Mouse (Mus musculus): ENCODE measurements at regions not wholly inside any gene's neighbourhood (a gene's known extent, or its start where the extent isn't known, plus 50 kb on each side); places are given as distances from the start of the nearest gene placed in this dataset.

DNA sequence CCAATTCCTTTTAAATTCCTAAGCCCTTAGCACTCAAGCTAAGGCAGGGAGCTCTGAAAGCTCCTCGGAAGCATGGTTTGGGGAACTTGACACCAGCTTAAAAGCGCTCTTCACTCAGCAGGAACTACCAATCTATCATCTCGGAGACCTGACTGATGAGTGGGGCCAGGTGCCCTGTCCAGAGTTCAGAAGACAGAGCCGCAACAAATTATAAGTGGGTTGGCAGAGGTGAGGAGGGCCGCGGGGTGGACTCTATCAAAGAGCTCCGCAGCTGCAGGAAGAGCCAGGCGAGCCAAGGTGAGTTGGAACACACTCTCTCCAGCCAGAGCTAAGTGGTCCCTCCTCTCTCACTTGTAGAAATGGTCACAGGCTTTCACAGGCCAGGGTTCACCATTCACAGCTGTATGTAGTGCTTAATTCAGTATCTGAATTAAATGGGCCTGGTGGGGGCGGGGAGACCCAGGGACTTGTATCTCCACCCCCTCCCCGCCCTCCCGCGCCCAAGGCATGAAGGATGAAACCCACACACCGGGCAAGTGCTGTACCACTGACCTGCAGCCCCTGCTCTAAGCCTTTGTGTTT, 180.8 kb downstream of the Stim2 start:
- no peak for DNase-seq

DNA sequence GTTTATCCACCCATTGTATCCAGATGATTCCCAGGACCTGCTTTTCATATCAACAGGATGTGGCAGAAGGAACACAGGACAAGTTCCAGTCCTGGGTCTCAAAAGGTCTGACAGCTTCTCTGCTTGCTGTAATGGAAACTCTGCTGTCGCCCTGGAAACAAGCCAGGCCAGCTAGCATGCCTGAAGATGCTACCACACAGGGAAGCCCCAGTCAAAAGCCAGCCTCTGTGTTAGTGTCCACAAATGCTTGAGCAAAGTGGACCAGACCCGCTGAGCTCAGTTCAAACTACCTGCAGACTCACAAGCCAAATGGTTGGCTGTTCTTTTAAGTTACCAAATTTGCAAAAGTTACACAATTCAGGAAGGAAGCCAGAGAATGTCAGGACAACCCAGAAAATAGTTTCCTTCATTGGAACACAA, 181.9 kb downstream of the Stim2 start:
- no peak for DNase-seq

DNA sequence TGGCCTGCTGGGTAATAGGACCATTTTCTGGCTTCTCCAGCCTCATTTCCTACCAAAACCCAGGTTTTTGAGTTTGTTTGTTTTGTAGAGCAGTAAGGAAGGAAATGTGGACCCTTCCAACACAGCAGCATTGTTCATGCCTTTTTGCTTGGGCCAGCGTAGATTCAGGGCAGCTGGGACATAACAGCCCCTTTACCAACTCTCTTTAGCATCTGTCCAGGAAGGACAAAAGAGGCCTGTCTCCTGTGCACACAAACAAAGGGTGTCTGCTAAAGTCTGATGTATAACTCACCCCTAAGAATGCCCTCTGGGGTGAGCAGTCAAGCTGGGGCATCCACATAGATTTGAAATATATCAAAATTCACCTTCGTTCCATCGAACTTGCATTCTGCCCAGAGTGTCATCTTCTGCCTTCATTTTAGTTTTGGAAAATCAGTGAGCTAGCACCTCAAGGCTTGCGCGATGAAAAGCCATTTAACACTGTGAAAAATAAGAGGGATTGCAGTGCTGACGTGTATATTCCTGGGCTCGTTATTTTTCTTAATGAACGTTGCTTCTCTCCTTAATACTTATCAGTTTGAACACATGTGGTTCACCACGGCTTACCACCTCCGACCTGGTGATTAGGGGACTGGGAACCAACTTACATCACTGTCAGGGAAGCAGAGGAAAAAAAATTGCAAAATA, 182.5 kb downstream of the Stim2 start:
- no peak for DNase-seq

DNA sequence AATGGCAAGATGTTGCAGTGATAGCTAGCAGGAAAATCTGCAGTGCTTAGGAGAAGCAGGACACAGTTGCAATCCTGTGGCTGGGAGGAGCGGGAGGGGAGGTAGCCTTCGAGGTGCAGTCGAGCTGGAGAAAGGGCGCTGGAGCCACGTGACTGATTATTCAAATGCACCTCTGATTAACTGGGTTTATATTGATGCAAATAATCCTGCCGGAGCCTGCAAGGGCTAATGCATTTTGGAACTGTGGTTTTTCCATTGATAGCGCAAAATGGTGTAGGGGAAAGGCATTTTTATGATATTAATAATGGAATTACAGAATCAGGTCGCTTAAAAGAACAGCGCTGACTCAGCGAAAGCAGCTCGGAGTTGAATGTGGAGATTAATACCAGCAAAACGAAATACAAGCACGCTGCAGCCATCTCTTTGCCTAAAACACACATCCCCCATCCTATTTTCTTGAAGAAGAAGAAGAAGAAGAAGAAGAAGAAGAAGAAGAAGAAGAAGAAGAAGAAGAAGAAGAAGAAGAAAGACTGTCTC, 183.1 kb downstream of the Stim2 start:
- no peak for DNase-seq

DNA sequence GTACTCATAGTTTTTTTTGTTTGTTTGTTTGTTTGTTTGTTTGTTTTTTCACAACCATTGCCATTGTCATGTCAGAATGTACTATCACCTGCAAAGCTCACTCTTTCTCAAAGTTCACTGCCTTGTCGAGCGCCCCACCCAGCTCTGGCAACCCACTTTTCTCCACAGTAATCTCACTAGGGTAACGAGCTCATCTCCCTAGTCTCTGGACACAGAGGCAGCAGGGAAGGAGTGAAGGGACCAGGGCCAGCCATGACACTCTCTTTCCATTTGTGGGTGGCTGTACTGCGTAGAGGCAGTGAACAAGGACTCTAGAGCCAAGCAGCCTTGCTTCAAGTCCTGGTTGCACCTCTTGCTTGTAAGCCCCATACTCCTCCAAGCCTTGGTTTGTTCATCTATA, 184.5 kb downstream of the Stim2 start:
- DNase-seq, result no peak

DNA sequence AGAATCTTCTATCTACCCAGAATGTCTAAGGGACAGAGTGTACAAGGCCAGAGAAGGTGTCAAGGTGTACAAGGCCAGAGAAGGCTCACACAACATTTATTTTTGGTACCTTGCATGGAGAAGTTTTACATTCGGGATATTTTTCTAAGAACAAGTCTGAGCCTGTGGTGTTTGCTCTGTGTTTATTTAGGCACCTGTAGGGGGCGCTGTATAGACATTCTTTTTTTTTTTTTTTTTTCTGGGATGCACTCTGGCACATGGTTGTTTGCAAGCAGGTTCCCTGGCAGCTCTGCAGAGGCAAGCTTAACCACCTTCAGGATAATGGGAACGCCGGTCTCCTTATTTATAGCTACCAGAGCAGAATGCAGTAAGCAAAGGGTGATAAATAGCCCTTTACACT, 187.4 kb downstream of the Stim2 start:
- DNase-seq, result no peak

DNA sequence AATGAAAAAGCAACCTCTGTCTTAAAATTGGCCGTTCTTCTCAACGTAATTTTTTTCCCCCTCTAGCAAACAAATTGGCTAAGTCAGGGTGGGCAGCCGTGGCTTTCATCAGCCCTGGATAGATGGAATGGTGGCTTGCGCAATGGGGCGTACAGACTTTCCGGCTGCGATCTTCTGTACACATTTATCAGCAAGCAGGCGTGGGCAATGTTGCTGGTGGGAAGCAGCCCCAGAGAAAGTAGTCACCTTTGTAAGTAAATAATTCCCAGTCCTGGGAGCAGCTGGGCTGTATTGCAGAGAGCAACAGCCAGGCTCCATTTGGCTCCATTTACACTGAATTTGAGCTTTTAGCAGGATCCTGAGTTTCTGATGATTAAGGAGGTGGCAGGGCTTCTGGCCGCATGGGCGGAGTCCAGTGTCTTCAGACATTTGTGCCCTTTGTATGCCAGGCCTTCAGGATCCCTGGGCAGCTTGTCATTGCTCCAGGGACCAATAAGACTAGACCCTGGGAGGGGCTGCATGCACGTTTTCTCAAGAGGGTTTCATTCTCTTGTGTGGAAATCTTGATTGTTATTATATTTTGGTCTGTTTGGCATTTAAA, 187.9 kb downstream of the Stim2 start:
- DNase-seq, result no peak

DNA sequence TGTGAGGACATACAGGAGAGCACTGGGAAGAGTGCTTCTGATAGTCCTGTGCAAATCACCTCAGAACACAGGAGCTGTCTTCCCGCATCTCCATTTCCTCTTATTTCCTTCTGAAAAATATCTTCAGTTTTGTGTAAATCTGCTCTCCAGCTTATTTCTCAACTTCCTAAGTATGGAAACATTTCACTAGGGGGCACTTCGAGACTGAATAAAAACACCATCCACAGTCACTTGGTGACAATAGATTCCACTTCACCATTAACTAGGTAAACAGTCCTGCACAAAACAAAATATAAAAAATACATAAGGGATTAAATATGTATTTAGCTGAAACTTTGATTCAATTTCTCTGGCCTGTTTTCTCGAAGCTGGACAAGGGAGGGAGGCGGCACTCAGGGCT, 193.4 kb downstream of the Stim2 start:
- no peak for DNase-seq

DNA sequence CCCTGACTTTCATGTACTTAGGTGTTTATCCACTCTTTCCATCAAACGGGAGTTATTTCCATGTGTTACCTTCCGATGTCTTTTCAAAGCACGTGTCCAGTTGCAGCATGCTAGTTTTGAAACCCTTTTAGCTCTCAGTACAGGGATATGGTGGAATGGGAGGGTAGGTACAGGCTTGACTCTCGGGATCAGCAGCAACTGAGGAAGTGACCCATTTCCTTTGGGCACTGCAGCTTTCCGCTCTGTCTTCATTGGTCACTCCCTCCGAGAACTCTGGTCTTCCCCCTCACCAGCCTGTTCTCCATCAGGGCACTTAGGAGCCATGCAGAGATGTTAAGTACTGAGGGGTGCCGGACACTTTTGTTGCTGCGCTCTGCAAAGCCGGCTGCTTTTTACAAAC, 196.5 kb downstream of the Stim2 start:
- no peak for DNase-seq

DNA sequence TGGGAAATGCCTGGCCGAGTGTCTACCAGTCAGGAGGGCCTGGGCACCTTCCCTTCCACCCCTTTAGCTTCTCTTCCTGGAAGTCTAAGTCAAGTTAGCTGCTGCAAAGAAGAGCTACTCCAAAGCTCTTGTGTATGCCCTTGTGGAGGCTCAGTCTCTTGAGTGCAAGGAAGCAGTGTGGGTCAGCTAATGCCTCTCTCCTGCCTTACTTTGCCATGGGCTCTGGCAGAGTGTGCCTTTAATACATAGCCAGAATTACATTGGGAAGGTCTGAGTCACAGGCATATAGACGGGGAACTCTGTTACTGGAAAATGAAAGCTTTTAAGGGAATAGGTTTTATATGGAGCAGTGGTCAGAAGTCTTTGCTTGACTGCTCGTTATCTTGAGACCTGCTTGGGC, 201.7 kb downstream of the Stim2 start:
- DNase-seq, result no peak

DNA sequence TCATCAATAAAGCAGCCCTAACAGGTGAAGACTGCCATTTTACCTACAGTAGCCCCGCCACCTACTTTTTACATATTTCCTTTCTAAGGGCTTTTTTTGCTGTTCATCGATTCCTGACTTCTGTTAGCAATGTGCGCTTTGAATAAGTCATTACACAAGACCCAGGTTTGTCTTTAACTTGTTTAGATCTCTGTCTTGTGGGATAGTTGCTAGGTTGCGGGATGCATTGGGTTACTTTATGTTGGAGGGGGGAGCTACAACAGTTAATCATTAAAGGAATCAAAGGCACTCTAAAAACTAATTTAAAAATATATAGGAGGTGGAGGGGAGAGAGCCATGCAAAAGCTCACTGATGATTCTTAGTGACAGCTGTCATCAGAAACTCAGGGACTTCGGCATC, 202.3 kb downstream of the Stim2 start:
- no peak for DNase-seq

DNA sequence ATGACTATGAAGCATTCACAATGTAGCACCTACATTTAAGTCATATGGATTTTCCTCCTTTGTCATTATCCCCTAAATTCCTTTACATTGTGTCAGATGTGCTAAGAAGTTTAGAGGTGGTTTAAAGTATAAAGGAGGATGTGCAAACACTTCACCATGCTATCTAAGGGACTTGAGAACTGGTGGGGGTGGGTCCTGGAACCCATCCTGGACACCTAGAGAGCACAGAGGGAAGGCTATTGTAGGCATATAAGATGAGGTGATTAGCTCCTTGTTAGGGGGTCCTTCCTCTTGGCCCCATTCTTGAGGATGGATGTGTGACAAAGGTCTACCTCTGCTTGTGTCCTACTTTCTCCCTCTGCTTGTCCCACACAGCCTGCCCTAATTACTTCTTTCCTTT, 213.2 kb downstream of the Stim2 start:
- peak; percentile 4 for DNase-seq

DNA sequence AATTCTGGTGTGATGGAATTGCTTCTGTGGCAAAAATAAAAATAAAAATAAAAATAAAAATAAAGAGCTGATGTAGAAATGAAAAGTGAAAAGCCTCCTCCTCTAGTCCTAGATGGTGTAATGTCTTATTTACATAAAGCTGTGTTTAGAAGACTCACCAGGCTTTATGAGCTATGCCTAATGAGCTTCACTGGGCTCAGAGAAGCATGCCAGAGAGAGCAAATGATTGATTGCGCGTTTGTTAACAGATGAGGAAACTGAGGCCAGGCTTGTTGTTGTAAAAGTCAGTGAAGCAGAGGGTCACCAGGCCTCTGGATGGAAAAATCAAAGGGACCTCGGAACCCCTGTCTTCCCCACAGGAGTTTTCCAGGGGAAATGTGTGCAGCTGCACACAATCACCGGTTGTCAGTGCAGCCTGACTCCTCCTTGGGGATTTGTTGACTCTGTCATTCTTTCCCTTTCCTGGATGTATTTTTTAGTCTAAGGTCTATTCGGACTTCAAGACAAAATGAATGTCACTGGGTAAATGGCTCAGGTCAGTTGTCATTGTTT, 213.8 kb downstream of the Stim2 start:
- no peak for DNase-seq

DNA sequence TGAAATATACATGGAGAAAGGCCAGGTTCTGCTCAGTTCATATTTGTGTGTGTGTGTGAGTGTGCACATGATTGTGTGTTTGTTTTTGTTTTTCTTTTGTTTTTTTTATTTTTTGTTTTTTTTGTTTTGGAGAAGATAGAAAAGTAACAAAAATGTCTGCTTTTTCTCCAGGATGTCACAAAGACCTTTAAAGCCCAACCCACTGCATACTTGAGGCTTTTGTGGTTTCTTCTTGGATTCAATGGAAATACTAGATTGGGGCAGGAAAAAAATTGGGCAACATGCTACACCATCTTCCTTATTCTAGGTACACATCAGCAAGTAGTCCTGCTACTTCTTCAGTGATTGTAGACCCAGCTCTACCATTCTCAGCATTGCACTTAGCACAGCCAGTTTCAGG, 226.7 kb downstream of the Stim2 start:
- DNase-seq, result no peak

DNA sequence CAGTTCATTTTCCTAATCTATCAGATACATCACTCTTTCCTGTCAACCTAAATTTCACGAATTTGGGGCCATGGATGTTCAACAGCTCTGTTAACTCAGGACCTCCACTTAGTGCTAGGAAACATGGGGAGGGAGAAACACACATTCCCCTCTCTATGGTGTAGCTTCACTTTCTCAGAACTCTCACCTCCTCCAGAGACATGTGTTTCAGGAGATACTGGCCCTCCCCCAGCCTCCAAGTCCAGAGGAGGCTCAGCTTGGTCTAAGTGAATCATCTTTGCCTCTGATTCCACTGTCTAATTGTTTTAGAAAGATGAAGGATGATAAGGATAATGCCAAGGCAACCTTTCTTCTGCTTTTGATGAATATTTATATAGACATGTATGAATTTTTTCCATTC, 236.3 kb downstream of the Stim2 start:
- no peak for DNase-seq

DNA sequence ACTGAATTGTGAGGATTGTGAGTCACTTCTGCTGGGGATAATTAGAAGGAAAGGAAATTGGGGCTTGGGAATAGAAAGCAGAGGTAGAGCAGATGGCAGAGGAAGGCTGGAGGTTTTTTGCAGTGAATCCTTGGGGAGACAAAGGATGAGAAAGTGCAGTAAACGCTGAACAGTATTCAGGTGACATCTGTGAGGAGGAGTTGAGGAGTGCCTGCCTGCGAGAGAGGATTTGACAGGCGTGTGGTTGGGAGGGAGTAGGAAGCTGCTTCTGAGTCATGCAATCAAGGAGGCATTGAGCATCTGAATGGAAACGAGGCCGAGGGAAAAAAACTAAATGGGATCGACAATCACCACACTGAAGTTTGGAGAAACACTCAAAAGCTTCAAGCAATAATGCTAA, 236.9 kb downstream of the Stim2 start:
- DNase-seq, result no peak

DNA sequence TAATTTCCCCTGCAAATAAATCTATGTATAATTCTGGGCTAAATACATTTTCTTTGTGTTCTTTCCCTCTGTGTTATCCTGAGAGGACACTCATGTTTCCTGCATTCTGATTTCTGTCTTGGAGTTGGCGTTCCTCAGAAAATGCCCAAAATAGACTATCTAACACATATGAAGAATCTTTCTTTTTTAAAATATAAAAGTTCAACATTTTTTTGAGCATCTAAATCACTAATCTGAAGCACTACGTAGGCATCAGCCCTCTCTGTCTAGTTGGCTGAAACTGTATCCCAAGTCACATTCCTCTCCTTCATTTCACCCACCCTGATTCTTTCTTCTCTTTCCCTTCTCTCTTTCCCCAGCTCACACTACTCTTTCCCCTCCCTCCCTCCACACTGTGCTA, 238.9 kb downstream of the Stim2 start:
- DNase-seq, result no peak

DNA sequence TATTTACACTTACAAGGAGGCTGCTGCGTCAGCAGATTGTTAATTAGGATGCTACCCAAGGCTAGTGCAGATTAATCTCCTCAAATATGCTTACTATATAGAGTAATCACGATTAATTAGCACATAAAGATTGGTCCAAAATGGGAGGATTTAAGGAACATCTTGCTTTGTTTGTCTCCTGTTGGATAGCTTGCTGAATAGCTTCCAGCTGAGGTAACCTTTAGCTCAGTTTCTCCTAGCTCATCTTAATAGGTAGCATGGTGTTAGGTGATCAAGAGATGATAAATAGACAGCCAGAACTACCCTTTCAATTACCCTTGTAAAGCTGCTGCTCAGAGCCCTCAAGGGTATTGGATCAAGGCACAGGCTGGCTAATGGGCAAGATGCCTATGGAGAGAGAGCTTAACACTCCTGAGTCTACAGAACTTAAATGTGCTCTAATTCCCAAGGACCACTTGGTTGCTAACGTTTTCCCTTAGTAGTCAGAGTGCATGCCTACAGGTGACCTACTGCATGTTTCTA, 240.4 kb downstream of the Stim2 start:
- DNase-seq, result no peak

DNA sequence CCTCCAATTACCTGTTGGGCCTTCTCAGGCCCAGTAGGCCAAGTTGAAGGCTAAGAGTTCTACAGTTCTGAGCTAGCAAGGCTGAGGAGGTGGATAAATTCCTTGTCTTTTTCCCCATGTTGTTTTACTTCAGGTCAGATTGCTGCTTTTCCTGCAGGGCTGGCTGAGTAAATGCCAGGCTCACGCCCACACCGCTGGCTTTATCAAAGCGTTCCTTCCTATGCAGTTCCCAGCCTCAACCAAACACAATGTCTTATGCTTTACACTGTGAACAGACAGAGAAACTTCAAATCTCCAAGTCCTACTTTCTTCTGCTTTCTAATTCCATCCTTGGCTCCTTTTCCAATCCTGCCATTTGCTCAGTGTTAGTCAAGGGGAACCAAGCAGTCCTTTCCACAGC, 241.3 kb downstream of the Stim2 start:
- no peak for DNase-seq

DNA sequence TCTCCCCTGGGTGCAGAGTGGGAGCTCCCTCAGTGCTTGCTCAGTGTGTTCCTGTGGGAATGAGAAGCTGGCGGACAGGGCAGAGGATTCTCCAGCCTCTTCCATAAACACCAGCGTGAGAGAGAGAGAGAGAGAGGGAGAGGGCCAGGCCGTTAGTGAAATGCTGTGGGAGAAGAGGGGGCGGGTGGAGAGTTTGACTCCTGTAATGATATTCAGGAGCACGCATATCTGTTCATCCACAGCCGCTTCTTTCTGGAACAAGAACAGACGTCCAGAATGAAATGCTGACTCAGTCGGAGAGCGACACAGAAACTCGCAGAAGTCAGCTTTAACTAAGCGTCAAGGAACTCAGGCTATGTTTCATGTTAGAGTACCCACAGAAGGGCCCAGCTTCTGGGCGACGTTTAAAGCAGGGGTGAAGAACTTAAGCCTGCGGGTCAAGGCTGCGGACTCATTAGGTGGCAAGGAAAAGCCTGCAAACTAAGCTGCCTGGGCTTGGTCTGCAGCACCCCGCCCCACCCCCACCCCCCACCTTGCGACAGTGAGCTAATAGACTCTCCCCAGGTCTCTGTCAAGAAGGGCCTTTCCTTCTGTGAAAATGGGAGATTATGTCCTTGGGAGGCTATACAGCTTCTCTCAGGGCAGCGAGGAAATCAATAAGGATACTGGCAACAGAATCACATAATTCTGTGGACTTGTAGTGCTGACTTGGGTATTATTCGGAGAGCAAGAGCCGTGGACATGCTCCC, 243.0 kb downstream of the Stim2 start:
- no peak for DNase-seq

DNA sequence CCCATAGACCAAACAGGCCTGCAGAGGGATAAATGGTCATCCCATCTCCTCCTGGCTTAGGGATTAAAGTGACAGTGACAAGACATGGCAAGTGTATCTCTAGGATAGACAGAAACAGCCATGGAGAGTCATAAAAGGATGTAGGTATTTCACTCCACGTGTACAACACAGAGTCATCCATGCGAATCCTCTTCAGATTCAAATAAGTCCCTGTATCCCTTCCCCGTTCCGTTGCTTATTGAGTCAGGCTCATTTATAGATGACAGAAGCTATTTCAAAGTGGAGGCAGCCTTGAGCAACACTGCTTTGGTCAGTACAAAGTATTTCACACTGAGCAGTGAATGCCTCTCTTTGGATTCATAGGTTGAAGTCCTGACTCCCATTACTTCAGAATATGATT, 243.8 kb downstream of the Stim2 start:
- no peak for DNase-seq

DNA sequence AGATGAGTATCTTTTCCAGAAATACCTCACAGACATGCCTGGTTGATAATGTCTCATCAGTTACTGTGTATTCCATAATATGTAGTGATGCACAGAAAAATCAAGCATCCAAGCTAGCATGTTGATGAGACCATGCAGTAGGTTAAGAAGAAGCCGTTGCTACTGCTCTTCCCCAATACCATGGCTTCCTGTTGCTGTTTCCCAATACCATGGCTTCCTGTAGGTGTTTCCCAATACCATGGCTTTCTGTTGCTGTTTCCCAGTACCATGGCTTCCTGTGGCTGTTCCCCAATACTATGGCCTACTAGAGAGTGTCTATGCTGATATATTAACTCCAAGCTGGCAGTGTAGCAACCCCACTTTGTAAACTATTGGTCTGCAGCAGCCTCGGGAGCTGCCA, 253.7 kb downstream of the Stim2 start:
- no peak for DNase-seq

DNA sequence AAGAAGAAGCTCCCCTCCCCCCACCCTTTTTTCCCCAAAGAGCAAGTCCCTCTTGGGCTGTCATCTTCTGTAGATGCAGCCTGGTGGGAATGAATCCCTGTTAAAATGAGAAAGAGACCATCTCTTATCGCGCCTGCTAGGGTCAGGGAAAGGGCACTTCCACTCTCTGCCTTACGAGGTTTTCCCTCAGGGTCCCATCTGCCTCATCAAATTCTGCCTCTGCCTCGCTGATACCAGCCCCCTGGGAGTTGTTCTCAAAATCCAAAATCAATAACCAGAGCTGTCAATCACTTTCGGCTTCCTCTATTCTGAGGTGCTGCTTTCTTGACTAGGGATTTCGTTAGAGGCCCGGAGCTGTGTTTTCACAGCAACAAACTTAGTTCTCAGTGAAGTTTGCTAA, 255.7 kb downstream of the Stim2 start:
- no peak for DNase-seq
